Mouse (Mus musculus) cerebellum, adult 2 months (tissue): ENCODE measurements around the gene Icam5.

Source experiments
- CTCF ChIP-seq: fragments of 200-500 bp; IDR thresholded peaks from 2 replicates; pipeline ENCODE4 v1.5.1; 2011; ENCODE audit warnings: low read depth, mild to moderate bottlenecking, control low read depth, low read length, moderate library complexity, borderline replicate concordance; ENCODE audit not compliant: insufficient read depth
- POLR2A ChIP-seq: fragments of 200-500 bp; IDR thresholded peaks from 2 replicates; pipeline ENCODE4 v1.6.1; 2011; ENCODE audit warnings: low read length, control low read depth, borderline replicate concordance; ENCODE audit not compliant: insufficient read depth

DNA sequence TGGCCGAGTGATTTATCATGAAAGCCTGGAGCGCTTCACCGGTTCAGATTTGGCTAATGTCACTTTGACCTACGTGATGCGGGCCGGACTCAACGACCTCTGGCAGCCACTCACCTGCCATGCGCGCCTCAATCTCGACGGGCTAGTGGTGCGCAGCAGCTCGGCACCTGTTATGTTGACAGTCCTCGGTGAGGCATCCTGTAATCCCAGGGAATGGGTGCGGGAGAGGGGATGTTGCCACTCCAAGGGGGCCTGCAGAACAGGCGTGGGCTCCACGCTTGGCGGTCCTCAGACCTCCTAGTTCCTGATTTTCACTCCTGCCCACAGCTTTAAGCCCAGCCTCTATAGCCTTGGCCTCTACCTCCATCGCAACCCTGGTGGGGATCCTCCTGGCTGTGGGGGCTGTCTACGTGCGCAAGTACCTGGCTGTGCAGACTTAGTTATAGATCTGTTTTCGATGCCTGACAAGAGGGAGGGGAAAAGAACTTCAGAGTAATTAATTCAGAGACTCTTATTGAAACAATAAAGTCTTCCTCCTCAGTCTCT lies 1.7 kb upstream of the Icam5 start:
- TF ChIP-seq POLR2A, result no peak
- TF ChIP-seq CTCF, result no peak
